Mouse (Mus musculus): ENCODE measurements around the gene Vps16.

DNA sequence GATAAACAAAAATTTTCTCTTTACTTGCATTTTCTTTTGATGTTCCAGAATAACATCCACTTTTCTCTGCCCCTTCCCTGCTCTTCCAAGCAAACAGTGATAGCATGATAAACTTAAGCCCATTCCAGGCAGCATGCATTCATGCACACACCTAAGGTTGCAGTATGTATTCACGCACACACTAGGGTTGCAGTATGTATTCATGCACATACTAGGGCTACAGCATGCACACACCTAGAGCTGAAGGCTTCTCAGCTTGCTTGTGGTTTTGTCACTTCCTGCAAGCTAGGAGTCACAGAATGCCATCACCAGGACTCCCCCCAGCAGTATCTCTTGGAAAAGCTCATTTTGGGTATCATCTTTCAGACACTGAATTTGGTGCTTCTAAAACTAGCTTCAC lies 12.6 kb downstream of the Vps16 start:
- TF ChIP-seq CTCF (IDR thresholded peaks at IDR 0.05; ENCODE audit: extremely low read depth, insufficient read depth, low read length) (no peak), POLR2A (IDR thresholded peaks at IDR 0.05; ENCODE audit: extremely low read depth, insufficient read depth, low read length) (no peak)

Data from cortical plate, adult 2 months (tissue).